Mouse (Mus musculus): ENCODE measurements around the gene Dars2.

- TF ChIP-seq CTCF (IDR thresholded peaks at IDR 0.05; ENCODE audit: insufficient read depth, low read depth, low read length) (no peak), POLR2A (IDR thresholded peaks at IDR 0.05; ENCODE audit: insufficient read depth, low read depth, low read length) (no peak)
Observed at GRCm38 (mm10) chr1:161035786-161036404, 34.6 kb downstream of the Dars2 start.
